Mouse (Mus musculus): Measurements from ENCODE around the gene Ccr9.

GRCm38 (mm10) chr9:123818601-123819000, 140.4 kb downstream of the Ccr9 start:
- TF ChIP-seq POLR2A (IDR thresholded peaks at IDR 0.05; ENCODE audit: insufficient read depth, low read length) (no peak), CTCF (IDR thresholded peaks at IDR 0.05; ENCODE audit: low read depth, low read length) (no peak)

Data from ES-Bruce4 (cell line).